Mouse (Mus musculus): Measurements from ENCODE around the gene Hemk1.

GRCm38 (mm10) chr9:107294249-107294648 is 43.9 kb downstream of the Hemk1 start:
- no peak for TF ChIP-seq POLR2A (IDR thresholded peaks at IDR 0.05; ENCODE audit: control insufficient read depth, low read depth, low read length)
- peak; percentile 60; the same call in 1 of the 2 replicates for TF ChIP-seq CTCF (IDR thresholded peaks at IDR 0.05; ENCODE audit: control insufficient read depth, insufficient read depth, insufficient replicate concordance, low read depth, low read length)

All from testis, adult 2 months (tissue).